Mouse (Mus musculus): ENCODE measurements around the gene Actn3. TPM values are rescaled to one million over a fixed set of nuclear protein-coding genes. Genes with fewer than 3 reads are reported as not detected.
"Not testable (repeated sequence)": the region's sequence is repeated elsewhere in the genome, so short reads cannot be mapped to it uniquely, and the experiment has no call there.

Gene Actn3
- polyA plus RNA-seq, 1 experiment from 2014 or later: 2.2 TPM

- no peak for ATAC-seq (replicated peaks)
- Histone ChIP-seq H3K4me2 (no peak overlapping the region), H3K27me3 (replicated peaks) (no peaks in the 10 kb centered on the region), H3K4me3 (no peak overlapping the region), H3K9me3 (no peaks in the 10 kb centered on the region), H3K9ac (no peak overlapping the region), H3K4me1 (no peaks in the 10 kb centered on the region), H3K36me3 (replicated peaks) (peaks cover 28% of the 10 kb centered on the region; the same call in 1 of the 2 replicates), H3K27ac (no peak overlapping the region)
- WGBS: 83% methylated on average over 3 of the region's 3 CpGs
Observed at GRCm38 (mm10) chr19:4891798-4892197, 14.1 kb upstream of the Actn3 start.

GRCm38 (mm10) chr19:4889791-4890190 is 12.1 kb upstream of the Actn3 start:
- no peak overlapping the region for H3K4me2 ChIP-seq
- H3K4me3 ChIP-seq: no peak overlapping the region
- H3K9me3 ChIP-seq: no peaks in the 10 kb centered on the region
- H3K4me1 ChIP-seq: no peaks in the 10 kb centered on the region
- no peak overlapping the region for H3K27ac ChIP-seq
- peaks cover 28% of the 10 kb centered on the region; the same call in 1 of the 2 replicates for H3K36me3 ChIP-seq (replicated peaks)
- H3K27me3 ChIP-seq (replicated peaks): no peaks in the 10 kb centered on the region
- ATAC-seq (replicated peaks): no peak
- 88% methylated on average over 10 of the region's 10 CpGs for WGBS
- no peak overlapping the region for H3K9ac ChIP-seq

GRCm38 (mm10) chr19:4883961-4884360 is 6.3 kb upstream of the Actn3 start:
- no peak overlapping the region for H3K27ac ChIP-seq
- 88% methylated on average over 4 of the region's 4 CpGs for WGBS

GRCm38 (mm10) chr19:4879324-4879703 is 1.6 kb upstream of the Actn3 start:
- H3K4me1 ChIP-seq: peaks cover 16% of the 10 kb centered on the region
- H3K27me3 ChIP-seq (replicated peaks): no peaks in the 10 kb centered on the region
- H3K9ac ChIP-seq: peak overlapping the region; percentile 74
- no peaks in the 10 kb centered on the region for H3K9me3 ChIP-seq
- H3K27ac ChIP-seq: peak overlapping the region; percentile 76; the same call in 1 of the 2 replicates
- 66% methylated on average over 10 of the region's 10 CpGs for WGBS
- no peak for ATAC-seq (replicated peaks)
- H3K4me2 ChIP-seq: peak overlapping the region; percentile 70
- peak overlapping the region; percentile 86 for H3K4me3 ChIP-seq
- H3K36me3 ChIP-seq (replicated peaks): no peaks in the 10 kb centered on the region

More at GRCm38 (mm10) chr19:4883961-4884360, 6.3 kb upstream of the Actn3 start:
- no peaks in the 10 kb centered on the region for H3K9me3 ChIP-seq
- H3K9ac ChIP-seq: no peak overlapping the region
- no peak overlapping the region for H3K4me2 ChIP-seq
- no peak for ATAC-seq (replicated peaks)
- H3K4me3 ChIP-seq: no peak overlapping the region
- H3K4me1 ChIP-seq: peaks cover 9% of the 10 kb centered on the region
- no peaks in the 10 kb centered on the region for H3K27me3 ChIP-seq (replicated peaks)
- no peaks in the 10 kb centered on the region for H3K36me3 ChIP-seq (replicated peaks)

DNA sequence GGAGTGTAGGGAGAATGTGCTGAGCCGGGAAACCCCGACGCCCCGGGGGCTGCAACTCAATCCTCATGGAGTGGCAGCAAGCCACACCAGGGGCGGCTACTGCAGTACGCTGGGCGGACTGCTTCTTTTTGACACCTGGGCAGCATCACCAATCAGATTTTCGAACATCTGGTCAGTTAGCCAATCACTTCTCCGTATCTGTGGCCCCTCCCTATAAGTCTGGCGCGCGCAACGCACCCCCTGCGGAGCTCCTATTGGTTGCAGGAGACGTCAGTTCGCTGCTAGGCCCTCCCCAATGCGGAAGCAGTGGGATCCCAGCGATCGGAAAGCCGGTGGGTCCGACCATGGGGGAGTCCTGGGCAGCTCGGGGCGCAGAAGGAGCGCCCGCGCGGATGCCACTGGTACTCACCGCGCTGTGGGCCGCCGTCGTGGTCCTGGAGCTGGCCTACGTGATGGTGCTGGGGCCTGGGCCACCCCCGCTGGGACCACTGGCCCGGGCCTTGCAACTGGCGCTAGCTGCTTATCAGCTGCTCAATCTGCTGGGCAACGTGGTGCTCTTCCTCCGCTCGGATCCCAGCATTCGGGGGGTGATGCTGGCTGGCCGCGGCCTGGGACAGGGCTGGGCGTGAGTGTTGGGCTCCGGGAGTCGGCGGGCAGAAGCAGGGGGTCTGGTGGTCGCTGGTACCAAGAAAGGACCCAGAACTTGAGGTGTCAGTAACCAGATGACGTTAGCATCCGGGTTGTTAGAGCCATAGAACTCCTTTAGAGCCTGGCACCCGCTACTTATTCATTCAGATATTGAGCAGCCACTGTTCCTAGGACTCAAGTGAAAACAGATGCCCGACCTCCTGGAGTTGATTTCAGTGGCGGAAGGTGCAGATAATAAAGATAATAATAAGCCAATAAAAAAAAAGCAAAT is 955 bp upstream of the Actn3 start, which contains the start of gene Zdhhc24:
Gene Zdhhc24, plus strand, starts transcription at position 264 of the 919 bp plus-strand sequence.
- 2% methylated on average over 52 of the region's 52 CpGs for WGBS
- ATAC-seq (replicated peaks): peak; percentile 98
- no peaks in the 10 kb centered on the region for H3K27me3 ChIP-seq (replicated peaks)
- peak within 1 kb of the TSS; percentile 74 for H3K9ac ChIP-seq
- H3K36me3 ChIP-seq (replicated peaks): no peaks in the 10 kb centered on the region
- H3K9me3 ChIP-seq: no peaks in the 10 kb centered on the region
- peaks cover 16% of the 10 kb centered on the region for H3K4me1 ChIP-seq
- H3K27ac ChIP-seq: peak within 1 kb of the TSS; percentile 76
- peak within 1 kb of the TSS; percentile 86 for H3K4me3 ChIP-seq
- peak within 1 kb of the TSS; percentile 70 for H3K4me2 ChIP-seq

DNA sequence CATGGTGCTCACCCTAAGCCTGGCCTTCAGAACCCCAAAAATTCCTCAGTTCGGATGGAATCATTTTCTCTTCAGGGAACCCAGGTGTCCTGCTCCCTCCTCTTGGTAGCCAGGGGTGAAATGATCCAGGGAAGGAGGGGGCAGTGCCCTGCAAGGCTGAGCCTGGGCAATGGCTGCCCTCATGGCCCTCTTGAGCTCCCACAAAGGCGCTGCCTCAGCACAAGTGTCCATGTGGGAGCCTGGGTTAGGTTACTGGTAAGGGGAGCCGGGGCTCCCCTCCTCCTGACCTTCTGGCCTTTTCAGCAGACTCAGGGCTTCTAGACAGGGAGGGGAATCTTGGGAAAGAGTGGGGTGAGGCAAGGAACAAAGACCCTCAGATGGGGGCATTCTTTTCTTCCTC is 954 bp downstream of the Actn3 start:
- no peaks in the 10 kb centered on the region for H3K9me3 ChIP-seq
- peaks cover 16% of the 10 kb centered on the region for H3K4me1 ChIP-seq
- H3K9ac ChIP-seq: no peak overlapping the region
- no peaks in the 10 kb centered on the region for H3K27me3 ChIP-seq (replicated peaks)
- 73% methylated on average over 3 of the region's 3 CpGs for WGBS
- H3K36me3 ChIP-seq (replicated peaks): no peaks in the 10 kb centered on the region
- no peak overlapping the region for H3K27ac ChIP-seq
- H3K4me3 ChIP-seq: no peak overlapping the region
- no peak overlapping the region for H3K4me2 ChIP-seq
- ATAC-seq (replicated peaks): no peak

- no peak for ATAC-seq (replicated peaks)
- Histone ChIP-seq H3K27me3 (replicated peaks) (no peaks in the 10 kb centered on the region), H3K27ac (no peak overlapping the region), H3K36me3 (replicated peaks) (no peaks in the 10 kb centered on the region), H3K9me3 (no peaks in the 10 kb centered on the region), H3K4me1 (peaks cover 16% of the 10 kb centered on the region), H3K4me3 (no peak overlapping the region), H3K4me2 (no peak overlapping the region), H3K9ac (no peak overlapping the region)
- WGBS: 64% methylated on average over 3 of the region's 4 CpGs
Observed at GRCm38 (mm10) chr19:4876241-4876640, 1.5 kb downstream of the Actn3 start.

- not testable (repeated sequence) for H3K4me2 ChIP-seq; H3K4me3 ChIP-seq; H3K27me3 ChIP-seq (replicated peaks); H3K27ac ChIP-seq; H3K9ac ChIP-seq; H3K9me3 ChIP-seq; ATAC-seq (replicated peaks); H3K36me3 ChIP-seq (replicated peaks)
- H3K4me1 ChIP-seq: peaks cover 14% of the 10 kb centered on the region
- WGBS: 83% methylated on average over 1 of the region's 1 CpGs
Observed at GRCm38 (mm10) chr19:4874613-4875012, 3.1 kb downstream of the Actn3 start.

DNA sequence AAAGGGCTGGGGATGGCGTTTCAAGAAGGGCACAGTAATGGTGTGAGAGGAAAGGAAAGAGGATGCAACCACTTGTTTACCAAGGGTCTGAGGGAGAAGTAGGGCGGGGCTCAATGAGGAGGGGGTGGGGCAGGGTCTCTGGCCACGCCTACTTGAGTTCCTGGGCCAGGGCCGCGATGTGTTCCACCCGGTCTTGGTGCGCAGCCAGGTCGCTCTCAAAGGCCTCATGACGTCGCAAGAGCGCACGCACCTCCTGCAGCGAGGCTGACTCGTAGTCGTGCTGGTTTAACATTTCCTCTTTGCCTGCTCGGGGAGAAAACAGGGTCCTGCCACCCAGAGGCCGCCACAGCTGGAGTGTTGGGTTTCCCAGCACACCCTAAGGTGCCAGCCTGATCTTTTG is 12.6 kb downstream of the Actn3 start:
- Histone ChIP-seq H3K27ac (no peak overlapping the region), H3K27me3 (replicated peaks) (0 out of 2 replicates have a peak, but pooled peaks cover 3% of the 10 kb centered on the region), H3K36me3 (replicated peaks) (0 out of 2 replicates have a peak, but pooled peaks cover 6% of the 10 kb centered on the region), H3K4me2 (peak overlapping the region; percentile 20; the same call in 1 of the 2 replicates), H3K9me3 (no peaks in the 10 kb centered on the region), H3K9ac (no peak overlapping the region), H3K4me1 (no peaks in the 10 kb centered on the region), H3K4me3 (no peak overlapping the region)
- 6% methylated on average over 17 of the region's 17 CpGs for WGBS
- ATAC-seq (replicated peaks): no peak

- 73% methylated on average over 6 of the region's 6 CpGs for WGBS
- Histone ChIP-seq H3K9ac (no peak overlapping the region), H3K4me3 (no peak overlapping the region), H3K9me3 (no peaks in the 10 kb centered on the region), H3K36me3 (replicated peaks) (0 out of 2 replicates have a peak, but pooled peaks cover 7% of the 10 kb centered on the region), H3K4me2 (no peak overlapping the region), H3K27me3 (replicated peaks) (0 out of 2 replicates have a peak, but pooled peaks cover 3% of the 10 kb centered on the region), H3K4me1 (no peaks in the 10 kb centered on the region), H3K27ac (no peak overlapping the region)
- ATAC-seq (replicated peaks): no peak
Observed at GRCm38 (mm10) chr19:4863048-4863447, 14.7 kb downstream of the Actn3 start.

- no peak overlapping the region for H3K9ac ChIP-seq
- WGBS: 79% methylated on average over 6 of the region's 6 CpGs
- H3K4me3 ChIP-seq: no peak overlapping the region
- ATAC-seq (replicated peaks): no peak
- H3K4me1 ChIP-seq: peaks cover 16% of the 10 kb centered on the region
- no peak overlapping the region for H3K4me2 ChIP-seq
- H3K27ac ChIP-seq: no peak overlapping the region
- H3K36me3 ChIP-seq (replicated peaks): 0 out of 2 replicates have a peak, but pooled peaks cover 7% of the 10 kb centered on the region
- H3K27me3 ChIP-seq (replicated peaks): no peaks in the 10 kb centered on the region
- no peaks in the 10 kb centered on the region for H3K9me3 ChIP-seq
Observed at GRCm38 (mm10) chr19:4859081-4859480, 18.6 kb downstream of the Actn3 start.

DNA sequence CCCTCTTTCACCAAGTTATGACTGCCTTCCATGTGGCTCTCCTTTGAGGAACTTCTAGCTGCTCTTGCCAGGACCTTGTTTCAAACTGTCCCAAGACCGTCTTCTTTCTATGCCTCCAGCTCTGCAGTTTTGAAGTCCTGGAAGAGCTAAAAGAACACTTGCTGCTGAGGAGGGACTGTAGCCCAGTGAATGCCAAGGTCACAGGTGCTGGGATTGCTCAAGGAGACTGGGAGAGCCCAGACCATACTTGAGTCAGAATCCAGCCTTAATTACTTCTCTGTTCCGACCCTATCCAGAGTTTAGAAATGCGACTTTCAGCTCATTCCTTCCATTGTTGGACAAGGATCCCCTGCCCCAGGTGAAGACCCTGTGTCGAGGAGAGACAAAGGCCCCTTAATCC is 21.8 kb downstream of the Actn3 start:
- Histone ChIP-seq H3K27me3 (replicated peaks) (no peaks in the 10 kb centered on the region), H3K4me1 (peaks cover 16% of the 10 kb centered on the region), H3K4me3 (peak overlapping the region; percentile 61), H3K36me3 (replicated peaks) (0 out of 2 replicates have a peak, but pooled peaks cover 7% of the 10 kb centered on the region), H3K4me2 (peak overlapping the region; percentile 95), H3K9ac (peak overlapping the region; percentile 77; the same call in 1 of the 2 replicates), H3K27ac (no peak overlapping the region), H3K9me3 (no peaks in the 10 kb centered on the region)
- no peak for ATAC-seq (replicated peaks)
- WGBS: 53% methylated on average over 4 of the region's 4 CpGs
